Mouse (Mus musculus): ENCODE results near the gene Ltbp3.

Gene Ltbp3

GRCm38 (mm10) chr19:5750951-5751350 lies 10.2 kb downstream of the Ltbp3 start:
- no peak for DNase-seq (ENCODE audit: inconsistent ontology term)

GRCm38 (mm10) chr19:5751742-5752141 lies 11.0 kb downstream of the Ltbp3 start:
- peak; percentile 65 for DNase-seq (ENCODE audit: inconsistent ontology term)

- DNase-seq (ENCODE audit: inconsistent ontology term) = peak; percentile 69
These were observed 15.7 kb downstream of the Ltbp3 start for GRCm38 (mm10) chr19:5756321-5756985.

- DNase-seq (ENCODE audit: inconsistent ontology term) = no peak
These were observed 16.4 kb downstream of the Ltbp3 start for GRCm38 (mm10) chr19:5756991-5757636.

- no peak for DNase-seq (ENCODE audit: inconsistent ontology term)
These were observed 18.2 kb downstream of the Ltbp3 start for GRCm38 (mm10) chr19:5758878-5759403.

GRCm38 (mm10) chr19:5763163-5763562 lies 22.5 kb downstream of the Ltbp3 start:
- DNase-seq (ENCODE audit: inconsistent ontology term) = no peak

GRCm38 (mm10) chr19:5767271-5767670 lies 26.6 kb downstream of the Ltbp3 start:
- no peak for DNase-seq (ENCODE audit: inconsistent ontology term)

- DNase-seq (ENCODE audit: inconsistent ontology term) = no peak
These were observed 29.6 kb downstream of the Ltbp3 start for GRCm38 (mm10) chr19:5770311-5770710.

GRCm38 (mm10) chr19:5770925-5771860 lies 30.5 kb downstream of the Ltbp3 start, which contains the start of gene Scyl1:
Gene Scyl1 (minus strand): TSS chr19:5771419.
- peak; percentile 97 for DNase-seq (ENCODE audit: inconsistent ontology term)

- no peak for DNase-seq (ENCODE audit: inconsistent ontology term)
These were observed 36.8 kb downstream of the Ltbp3 start for GRCm38 (mm10) chr19:5777387-5778032.

GRCm38 (mm10) chr19:5778312-5778711 lies 37.6 kb downstream of the Ltbp3 start:
- no peak for DNase-seq (ENCODE audit: inconsistent ontology term)

- peak; percentile 47 for DNase-seq (ENCODE audit: inconsistent ontology term)
These were observed 39.5 kb downstream of the Ltbp3 start for GRCm38 (mm10) chr19:5780203-5780602.

GRCm38 (mm10) chr19:5781532-5781931 lies 40.8 kb downstream of the Ltbp3 start:
- no peak for DNase-seq (ENCODE audit: inconsistent ontology term)

- DNase-seq (ENCODE audit: inconsistent ontology term) = no peak
These were observed 41.4 kb downstream of the Ltbp3 start for GRCm38 (mm10) chr19:5782121-5782520.

GRCm38 (mm10) chr19:5784958-5785577 lies 44.4 kb downstream of the Ltbp3 start:
- no peak for DNase-seq (ENCODE audit: inconsistent ontology term)

- peak; percentile 81 for DNase-seq (ENCODE audit: inconsistent ontology term)
These were observed 45.9 kb downstream of the Ltbp3 start for GRCm38 (mm10) chr19:5786441-5787114.

GRCm38 (mm10) chr19:5787128-5787635 lies 46.5 kb downstream of the Ltbp3 start:
- DNase-seq (ENCODE audit: inconsistent ontology term) = peak; percentile 88

- no peak for DNase-seq (ENCODE audit: inconsistent ontology term)
These were observed 47.2 kb downstream of the Ltbp3 start for GRCm38 (mm10) chr19:5787920-5788319.

GRCm38 (mm10) chr19:5788620-5789019 lies 47.9 kb downstream of the Ltbp3 start:
- no peak for DNase-seq (ENCODE audit: inconsistent ontology term)

- DNase-seq (ENCODE audit: inconsistent ontology term) = no peak
These were observed 48.4 kb downstream of the Ltbp3 start for GRCm38 (mm10) chr19:5789066-5789465.
